Mouse (Mus musculus) cerebellum, adult 11-12 months (tissue): ENCODE measurements around the gene Tnfrsf23.
"Not testable (repeated sequence)": the region's sequence is repeated elsewhere in the genome, so short reads cannot be mapped to it uniquely, and the experiment has no call there.

Experiments used
- DNase-seq: peaks from one replicate; pipeline ENCODE4 v3.0.0; 2022

The Tnfrsf23 gene

DNA sequence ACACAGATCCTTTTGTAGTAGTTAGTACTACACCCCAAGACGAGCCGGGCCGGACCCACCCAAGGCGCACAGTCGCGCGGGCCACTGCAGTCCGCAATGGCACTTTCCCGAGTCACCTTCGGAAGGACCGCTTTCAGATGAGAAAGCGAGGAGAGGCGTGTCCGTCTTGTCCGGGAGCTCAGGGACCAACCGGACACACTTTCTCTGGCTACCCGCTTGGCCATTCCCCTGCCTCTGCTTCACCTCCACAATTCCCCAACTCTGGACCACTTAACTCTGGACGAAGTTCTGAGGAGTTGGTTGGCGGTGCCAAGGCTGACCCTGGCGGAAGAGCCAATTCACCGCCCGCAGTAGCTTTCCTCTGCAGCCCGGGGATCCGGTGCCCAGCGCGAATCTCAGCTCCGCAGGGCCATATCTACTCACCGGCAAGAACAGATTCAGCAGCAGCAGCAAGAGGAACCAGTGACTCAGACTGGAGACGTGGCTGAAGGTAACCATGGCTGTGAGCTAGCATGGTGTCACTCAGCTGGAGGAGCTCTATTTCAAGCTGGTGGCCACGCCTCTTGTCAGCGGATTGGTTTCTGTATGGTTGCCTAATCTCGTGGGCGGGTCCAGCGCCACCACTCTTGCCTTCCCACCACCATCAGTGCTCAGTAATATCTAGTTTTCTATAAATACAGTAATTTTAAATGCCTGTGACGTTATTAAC, at the start of gene Tnfrsf23:
Gene Tnfrsf23 (minus strand): TSS at position 514 of the 709 bp plus-strand sequence.
- DNase-seq = no peak

DNA sequence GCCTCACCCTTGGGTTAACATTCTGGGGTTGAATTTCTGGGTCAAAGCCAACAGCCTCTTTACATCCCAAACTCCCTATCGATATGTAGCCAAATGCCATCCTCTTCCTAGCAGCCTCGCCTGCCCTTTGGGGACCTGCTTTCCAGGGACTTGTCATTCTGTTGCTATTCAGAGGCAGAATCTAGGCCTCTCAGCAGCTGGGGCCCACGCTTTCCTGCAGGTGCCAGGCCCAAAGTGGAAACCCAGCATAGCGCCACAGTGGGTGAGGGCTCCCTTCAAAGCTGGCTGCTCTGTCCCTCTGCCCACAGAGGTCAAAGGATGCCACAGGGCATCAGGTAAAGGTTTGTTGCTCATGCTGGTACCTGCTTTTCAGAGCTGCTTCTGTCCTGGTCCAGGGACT, 48.1 kb upstream of the Tnfrsf23 start:
- DNase-seq = no peak

DNA sequence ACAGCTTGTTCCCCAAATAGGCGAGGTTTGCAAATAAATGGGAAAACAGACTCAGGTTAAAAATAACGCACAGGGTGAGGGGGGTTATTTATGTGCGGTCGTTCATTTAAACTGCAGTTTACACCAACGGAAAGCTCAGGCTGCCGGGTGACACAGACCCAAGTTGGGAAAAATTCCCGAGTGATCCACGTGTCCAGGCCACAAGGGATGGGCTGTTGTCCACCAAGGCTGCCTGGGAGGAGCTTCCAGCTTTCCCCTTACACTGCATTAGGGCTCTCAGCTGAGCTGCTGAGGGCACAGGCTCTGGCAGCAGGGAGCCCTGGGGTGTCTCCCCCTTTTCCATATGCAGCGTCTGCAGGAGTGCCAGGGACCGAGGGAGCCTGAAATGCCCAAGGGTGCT, 44.2 kb upstream of the Tnfrsf23 start:
- no peak for DNase-seq

DNA sequence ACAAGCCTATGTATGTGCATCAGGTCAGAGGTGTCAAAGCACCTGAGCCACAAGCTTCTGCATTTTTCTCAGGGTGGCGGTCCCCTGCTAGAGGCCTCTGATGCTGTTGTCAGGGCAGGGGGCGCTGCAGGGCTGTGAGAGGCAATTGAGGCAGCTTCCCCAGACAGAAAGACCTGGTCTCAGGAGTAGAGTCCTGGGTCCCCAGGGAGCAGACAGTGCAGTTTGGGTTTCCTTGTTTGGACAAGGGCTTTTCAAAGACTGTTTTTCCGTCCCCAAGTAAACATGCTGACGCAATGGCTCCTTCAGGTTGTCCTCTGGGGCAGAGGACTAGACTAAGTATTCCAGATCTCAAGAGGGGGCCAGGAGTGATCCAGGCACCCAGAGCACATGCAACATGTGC, 40.7 kb upstream of the Tnfrsf23 start:
- no peak for DNase-seq

DNA sequence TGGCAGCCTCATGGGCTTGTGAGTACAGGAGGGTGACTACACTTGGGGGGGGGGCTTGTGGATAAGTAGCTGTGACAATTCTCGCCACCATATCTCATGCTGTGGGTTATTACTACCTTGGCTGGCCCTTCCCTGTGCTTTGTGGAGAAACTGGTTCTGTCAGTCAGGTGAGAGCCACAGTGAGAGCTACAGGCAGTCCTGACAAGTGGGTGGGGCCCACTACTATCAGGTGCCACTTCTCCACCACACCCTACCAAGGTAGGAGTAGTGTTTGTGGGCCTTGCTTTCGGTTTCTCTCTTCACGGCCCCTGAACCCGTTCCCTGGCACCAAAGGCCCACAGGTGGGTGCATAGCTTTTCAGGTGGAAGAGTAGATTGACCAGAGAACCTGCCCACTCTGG, 38.2 kb upstream of the Tnfrsf23 start:
- DNase-seq = no peak

DNA sequence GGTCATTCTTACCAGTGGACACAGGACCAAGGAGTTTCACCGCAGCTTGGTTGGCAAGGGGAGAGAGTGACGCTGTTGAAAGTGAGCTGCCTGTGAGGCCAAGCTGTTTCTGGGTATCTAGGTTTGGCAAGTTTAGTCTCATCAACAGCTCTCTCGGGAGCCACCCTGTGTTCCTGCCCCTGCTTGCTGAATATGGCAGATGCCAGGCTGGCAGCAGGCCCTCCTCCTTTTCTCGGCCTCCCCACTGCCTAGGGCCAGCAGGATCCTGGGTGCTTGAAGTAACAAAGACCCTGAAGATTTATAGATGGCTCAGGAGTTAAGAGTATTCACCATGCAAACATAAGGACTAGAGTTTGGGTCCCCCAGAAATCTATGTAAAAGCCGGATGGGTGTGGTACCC, 37.0 kb upstream of the Tnfrsf23 start:
- DNase-seq = no peak

DNA sequence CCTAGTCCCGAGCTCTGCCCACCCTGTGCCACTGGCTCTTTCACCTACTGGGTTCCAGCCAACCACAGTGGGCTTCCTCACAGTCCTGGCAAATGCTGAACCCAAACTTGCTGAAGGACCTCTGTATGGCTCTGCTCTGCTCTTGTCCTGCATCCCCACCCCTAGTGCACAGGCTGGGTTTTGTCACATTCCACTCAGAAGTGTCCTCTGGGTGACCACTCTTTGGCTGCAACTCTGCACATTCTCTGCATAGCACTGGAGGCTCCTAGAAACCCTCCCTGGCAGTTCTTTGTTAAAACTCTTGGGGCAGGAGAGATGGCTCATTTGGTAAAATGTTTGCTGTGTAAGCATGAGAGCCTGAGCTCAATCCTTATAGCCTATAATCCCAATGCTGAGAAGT, 32.1 kb upstream of the Tnfrsf23 start:
- no peak for DNase-seq

DNA sequence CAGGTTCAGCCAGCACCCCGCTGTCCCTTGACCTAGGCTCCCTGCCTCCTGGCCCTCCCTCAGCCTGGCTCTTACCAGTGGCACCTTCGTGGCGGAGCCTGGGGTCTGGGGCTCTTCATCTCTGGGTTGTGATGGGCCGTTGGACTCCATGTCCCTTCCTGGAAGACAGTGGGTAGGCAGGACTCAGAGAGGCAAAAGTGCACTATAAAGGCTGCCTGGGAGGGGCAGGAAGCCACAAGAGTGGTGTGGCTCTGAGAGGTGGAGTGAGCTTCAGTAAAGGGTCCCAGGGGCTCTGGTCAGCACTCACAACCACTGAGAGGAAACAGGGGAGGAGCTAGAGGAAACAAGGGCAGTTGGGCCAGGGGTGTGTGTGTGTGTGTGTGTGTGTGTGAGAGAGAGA, 27.7 kb upstream of the Tnfrsf23 start:
- no peak for DNase-seq

DNA sequence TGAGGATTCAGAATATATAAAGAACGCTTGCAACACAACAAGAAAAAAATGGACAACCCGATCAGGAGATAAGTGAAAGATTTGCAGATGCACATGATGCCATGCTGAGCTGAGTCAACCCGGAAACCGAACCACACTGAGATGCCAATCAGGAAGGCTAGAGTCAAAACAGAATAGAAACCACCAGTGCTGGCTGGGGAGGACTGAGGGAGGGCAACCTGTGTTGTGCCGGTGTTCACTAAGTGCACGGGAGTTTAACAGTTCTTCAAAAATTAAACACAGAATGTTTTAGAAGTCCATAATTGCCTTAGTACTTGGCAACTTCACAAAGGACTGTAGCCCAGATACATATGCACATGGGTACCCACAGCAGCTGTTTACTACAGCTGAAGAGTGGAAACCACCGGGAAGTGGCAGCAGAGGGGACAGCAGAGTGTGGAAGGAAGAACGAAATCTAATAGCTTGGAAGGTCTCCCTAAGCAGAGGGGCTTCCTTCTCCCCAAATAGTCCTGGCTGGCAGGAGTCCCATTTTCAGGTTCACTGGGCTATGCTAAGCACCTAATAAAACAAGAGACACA, 27.2 kb upstream of the Tnfrsf23 start:
- no peak for DNase-seq

DNA sequence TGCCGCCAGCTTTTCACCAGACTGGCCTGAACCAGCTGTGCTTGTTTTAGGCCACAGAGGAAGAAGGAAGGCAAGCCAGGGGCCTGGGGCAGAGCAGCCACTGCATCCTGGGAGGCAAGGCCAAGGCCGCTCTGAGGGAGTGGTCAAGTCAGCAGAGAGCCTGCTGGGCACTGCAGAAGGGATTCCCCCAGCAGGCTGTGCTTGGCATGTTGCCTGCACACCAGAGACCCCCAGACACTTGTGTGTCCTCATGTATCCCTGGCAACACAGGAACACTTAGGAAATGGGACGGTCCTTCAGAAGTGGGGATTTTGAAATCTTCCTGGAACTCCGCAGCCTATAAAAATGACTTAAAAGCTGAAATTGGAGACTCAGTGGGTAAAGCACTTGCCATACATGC, 26.4 kb upstream of the Tnfrsf23 start:
- no peak for DNase-seq

DNA sequence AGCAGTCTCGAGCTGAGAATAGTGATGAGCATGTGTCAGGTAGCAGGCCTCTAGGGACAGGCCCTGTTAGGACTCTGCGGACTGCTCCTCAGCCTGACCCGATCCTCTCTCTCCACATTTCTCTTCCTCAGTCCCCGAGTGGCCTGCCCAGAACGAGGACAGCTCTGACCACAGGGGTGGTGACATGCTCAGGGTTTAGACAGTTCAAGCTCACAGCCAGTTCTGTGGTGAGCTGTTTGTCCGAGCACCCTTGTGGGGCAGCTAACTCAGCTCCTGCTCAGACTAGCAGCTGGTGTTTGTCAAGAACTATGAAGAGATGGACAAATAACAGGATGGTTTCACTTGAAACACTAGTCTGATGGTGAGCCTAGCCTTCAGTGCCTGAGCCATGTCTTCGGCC, 25.7 kb upstream of the Tnfrsf23 start:
- no peak for DNase-seq

DNA sequence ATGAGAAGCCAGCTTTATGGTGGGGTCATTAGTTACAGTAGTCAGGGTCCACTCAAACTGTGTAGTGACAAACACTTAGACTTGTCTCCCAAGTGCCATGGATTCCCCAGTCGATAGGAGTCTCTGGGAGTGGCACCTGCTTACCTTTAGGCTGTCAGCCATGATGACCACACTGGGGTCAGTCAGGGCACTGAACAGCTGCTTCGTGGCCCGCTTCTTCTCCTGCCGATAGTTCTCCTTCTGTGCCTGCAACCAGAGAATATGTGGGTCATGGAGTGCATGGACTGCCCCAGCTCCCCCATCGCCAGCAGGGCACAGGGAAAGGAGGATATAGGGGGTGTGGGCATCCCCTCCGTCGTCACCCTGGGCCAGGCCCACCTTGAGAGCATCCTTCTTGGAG, 23.7 kb upstream of the Tnfrsf23 start:
- DNase-seq = no peak

DNA sequence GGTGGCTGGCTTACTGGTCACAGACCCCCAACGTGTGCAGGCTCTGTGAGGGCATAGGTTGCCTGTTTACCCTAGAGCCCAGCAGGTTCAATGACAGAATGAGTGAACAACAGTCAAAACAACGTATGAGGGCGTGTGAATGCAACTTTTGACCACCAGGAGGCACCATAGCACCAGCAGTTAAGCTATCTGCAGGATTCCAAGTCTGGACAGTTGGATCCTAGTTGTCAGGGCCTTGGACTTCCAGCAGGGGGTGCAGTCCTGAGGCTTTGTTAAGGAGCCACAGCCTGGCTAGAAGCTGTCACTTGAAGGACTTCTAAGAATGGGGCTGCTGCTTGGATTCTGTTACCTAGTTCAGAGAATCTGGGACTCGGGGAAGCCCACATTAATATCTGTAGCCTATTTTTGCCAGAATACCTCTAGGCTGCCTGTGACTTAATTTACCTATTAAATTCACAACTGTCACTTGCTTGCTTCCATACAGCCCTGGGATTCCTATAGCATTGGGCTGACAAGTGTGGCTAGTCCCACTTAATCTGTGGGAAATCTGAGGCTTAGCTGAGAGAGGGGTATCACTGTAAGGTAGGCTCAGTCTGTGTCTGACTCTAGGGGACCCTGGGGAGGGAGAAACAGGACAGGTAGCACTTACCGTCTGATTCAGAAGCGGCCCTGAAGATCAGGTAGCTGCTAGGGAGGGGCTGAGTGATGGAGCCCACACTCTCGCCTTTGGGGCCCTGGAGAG, 21.2 kb upstream of the Tnfrsf23 start:
- peak; percentile 86 for DNase-seq

DNA sequence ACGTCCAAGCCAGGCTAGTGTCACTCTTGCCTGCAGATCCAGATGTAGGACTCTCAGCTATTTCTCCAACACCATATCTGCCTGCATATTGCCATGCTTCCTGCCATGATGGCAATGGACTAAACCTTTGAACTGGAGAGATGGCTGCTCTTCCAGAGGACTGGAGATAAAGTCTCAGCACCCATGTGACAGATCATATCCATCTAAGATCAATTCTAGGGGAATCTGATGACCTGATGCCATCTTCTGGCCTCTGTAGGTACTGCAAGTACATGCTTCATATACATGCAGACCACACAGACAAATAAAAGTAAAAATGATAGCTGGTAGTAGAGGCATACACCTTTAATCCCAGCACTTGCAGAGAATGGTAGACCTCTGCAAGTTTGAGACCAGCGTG, 10.5 kb upstream of the Tnfrsf23 start:
- no peak for DNase-seq

DNA sequence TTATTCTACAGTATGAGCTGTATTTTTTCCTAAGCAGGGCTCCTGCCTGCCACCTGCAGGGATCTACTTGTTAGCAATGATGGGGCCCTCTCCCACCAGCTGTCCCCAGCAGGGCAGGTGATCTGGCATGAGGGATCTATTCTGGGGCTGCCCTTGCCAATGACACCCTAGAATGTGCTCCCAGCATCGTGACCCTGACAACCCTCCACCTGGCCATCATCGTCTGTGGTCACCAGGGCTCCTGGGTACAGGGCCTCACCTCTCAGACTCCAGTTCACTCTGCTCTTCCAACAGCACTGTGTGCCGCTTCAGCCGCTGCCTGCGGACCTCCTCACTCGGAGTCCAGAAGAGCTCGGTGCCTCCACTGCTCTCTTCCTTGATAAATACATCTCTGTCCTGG, 8.9 kb upstream of the Tnfrsf23 start:
- DNase-seq = no peak

DNA sequence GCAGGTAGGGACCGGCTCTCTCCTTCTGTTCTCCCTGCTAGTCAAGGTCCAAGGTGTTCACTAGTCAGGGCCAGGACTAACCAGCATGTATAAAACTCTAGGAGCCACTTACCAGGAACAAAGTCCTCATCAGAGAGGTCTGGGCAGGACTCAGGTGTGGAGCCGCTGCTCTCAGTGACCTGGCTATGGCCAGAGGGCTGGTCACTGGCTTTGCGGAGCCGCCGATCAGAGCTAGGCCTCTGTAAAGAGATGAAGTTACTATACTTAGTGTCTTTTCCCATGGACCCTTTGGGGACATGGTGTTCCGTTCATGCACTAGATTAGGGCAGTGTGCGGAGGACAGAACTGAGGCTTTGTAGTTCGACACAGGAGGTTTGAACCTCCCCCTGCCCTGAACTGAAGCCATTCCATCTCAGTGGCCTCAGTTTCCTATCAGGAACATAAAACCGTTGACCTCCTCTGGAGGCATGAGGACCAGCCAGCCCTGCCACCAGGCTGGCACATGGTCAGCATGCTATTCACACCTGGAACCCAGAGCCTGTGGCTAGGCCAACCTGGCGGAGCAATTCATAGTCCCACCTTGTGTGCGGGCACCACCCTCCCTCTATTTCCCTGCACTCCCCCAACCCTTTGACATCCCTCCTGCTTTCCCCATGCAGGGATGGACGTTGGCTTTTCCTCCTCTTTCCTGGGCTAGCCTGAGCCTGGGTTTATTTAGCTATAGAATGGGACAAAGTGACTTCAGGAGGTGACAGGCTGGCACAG, 7.3 kb upstream of the Tnfrsf23 start:
- DNase-seq = no peak

DNA sequence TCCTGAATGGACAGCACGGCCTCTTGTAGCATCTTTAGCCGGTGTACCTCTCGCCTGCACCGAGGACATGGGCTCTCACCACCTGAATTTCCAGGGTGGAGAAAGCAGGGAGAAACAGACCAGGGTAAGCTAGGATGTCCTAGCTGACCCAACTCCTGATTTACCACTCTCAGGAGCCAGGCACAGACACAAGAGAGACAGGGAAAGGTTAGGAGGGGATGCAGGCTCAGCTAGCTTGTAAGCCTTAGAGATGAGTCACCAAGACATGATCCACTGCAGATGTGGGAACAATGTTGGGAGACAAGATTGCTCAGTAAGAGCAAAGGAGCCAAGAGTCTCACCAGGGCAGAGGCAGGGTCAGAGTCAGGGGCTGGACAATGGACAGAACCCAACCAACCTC, 6.2 kb upstream of the Tnfrsf23 start:
- DNase-seq = no peak

DNA sequence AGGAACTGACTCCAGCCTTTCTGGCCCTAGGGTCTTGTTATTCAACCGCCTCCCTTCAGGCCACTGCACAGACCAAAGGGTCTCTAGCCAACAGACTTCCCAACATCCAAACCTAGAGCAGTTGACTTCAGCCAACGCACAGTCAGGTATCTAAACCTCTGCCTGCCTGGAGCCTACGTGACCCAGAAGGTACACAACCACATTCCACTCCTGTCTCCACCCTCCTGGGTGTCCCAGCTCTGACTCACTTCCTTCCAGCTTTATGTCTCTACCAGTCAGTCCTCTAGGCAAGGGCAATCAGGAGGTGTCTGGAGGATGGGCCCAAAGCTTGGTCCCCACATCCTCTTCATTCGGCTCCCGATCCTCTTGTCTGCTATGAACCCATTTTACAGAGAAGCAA, 5.5 kb upstream of the Tnfrsf23 start:
- DNase-seq = no peak

DNA sequence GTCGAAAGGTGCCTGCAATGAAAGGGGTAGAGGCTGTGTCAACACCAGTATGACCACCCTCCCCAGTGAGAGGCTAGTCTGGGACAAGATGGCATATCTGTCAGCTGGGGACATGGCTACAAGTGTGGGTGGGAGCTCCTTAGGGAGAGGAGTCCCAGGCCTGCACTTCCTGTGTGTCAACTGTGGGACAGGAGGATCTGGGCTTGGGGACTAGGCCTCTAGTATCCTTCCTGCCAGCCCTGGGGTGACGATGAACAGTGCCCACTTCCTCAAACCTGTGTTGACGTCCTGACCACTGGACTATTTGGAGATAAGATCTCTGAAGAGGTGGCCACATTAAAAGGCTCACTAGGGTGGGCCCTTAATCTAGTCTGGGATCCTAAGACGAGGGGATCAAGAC, 4.3 kb upstream of the Tnfrsf23 start:
- no peak for DNase-seq

DNA sequence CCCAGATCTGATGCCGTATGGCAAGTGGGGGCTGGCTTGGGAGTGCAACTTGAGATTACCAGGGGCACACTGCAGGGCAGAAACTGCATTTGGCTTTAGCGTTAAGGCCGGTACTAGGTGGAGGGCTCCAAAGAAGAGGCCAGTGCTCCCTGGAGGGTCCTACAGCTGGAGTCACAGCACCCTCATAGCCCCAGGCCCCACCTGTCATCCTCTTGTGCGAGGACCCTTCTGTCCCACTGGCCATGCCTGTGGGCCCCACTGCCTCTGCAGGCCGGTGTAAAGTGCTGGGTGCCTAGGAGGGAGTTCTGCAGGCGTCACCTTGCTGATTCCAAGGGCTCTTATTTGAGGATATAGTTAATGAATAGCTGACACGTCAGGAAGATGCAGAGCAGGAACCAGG, 3.8 kb upstream of the Tnfrsf23 start:
- no peak for DNase-seq

DNA sequence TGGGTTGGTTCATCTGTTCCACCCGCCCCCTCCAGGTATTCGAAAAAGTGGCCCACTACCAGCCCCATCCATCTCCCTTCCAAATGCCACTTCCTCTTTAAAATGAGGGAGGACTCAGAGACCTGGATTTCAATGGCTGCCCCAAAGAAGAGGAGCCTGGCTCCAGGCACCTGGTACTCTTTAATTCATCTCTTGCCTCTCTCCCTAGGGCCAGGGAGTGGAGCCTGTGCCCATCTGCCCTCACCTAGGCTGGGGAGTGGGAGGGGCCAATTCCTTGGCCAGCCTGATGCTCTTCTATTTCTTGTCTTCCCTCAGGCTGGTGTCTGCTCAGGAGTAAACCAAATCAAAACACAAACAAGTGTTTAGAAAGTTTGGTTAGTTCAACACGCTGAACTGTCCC, 1.0 kb upstream of the Tnfrsf23 start:
- not testable (repeated sequence) for DNase-seq

DNA sequence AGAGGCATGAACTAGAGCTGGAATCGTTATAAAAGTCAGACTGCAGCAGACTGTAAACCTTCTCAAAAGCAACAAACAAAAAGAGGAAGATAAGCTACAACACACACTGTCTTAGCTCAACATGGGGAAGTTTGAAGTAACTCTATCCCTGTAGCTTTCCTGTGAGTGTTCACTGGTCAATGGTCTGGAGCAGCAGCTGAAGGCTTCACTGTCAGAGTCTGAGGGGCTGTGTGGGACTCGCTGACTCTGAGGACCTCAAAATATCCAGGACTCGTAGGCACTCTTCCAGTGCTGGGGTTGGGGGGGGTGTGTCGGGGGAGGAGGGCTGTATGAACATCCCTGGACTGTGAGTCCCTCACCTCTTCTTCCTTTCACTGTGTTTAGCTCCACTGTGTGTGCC, 519 bp upstream of the Tnfrsf23 start:
- not testable (repeated sequence) for DNase-seq

DNA sequence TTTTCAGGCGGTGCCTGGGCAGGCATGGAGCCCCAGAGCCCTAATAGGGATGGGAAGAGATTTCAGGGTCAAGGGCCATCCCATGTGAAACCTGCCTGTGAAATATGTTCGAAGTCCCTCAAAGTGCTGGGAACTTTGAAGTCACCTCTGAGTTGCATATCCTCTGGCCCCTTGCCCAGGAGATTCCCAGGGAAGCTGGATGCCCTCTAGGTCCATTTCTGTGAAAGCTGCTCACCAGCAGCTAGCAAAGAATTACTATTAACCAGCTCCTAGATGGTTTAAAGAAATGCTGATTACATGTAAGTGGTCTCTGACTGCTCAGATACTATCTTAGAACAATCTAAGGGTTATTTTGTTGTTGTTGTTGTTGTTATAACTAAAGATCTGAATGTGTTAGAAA, 1.1 kb downstream of the Tnfrsf23 start:
- DNase-seq = not testable (repeated sequence)

DNA sequence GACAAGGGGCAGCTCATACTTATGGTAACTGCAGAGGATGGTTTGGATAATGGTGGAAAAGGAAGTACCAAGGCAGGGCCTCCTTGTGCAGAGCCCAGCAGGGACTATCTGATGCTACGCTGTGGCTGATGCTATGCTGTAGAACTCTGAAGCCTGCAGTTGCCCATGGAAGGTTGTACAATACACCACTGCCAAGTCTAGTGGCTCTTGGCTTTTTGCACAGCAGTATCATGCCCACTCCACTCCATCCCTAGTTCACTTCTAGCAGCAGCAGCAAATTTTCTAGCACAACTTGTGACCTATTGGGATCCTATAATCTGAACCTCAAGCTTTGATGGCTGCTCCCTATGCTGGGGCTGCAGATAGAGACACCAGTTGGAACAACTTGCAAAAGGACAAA, 4.1 kb downstream of the Tnfrsf23 start:
- no peak for DNase-seq
